Mouse (Mus musculus) heart, embryonic 12.5 days (tissue): ENCODE measurements around the gene Clec2h. TPM values are rescaled to one million over a fixed set of nuclear protein-coding genes. Genes with fewer than 3 reads are reported as not detected.
"Not testable (repeated sequence)": the region's sequence is repeated elsewhere in the genome, so short reads cannot be mapped to it uniquely, and the experiment has no call there.

Source experiments
- ATAC-seq: fragments of 200-750 bp; cut with Nextera tagmentation; 2 replicates; pipeline ENCODE4 v1.8.0; 2017; ENCODE audit warnings: moderate TSS enrichment, moderate library complexity; ENCODE audit not compliant: insufficient number of reproducible peaks, low FRiP score
- H3K27ac ChIP-seq: fragments of 300-500 bp; sonication (generic); 2 replicates; pipeline ENCODE4 v1.5.1; 2016; ENCODE audit warnings: mild to moderate bottlenecking, moderate library complexity; ENCODE audit not compliant: poor library complexity, severe bottlenecking
- H3K27me3 ChIP-seq: fragments of 300-500 bp; sonication (generic); replicated peaks from 2 replicates; pipeline ENCODE4 v1.6.1; 2016; ENCODE audit warnings: mild to moderate bottlenecking, moderate library complexity
- H3K36me3 ChIP-seq: fragments of 300-500 bp; sonication (generic); 2 replicates; pipeline ENCODE4 v1.6.1; 2016; ENCODE audit warnings: mild to moderate bottlenecking, moderate library complexity
- H3K4me1 ChIP-seq: fragments of 300-500 bp; sonication (generic); replicated peaks from 2 replicates; pipeline ENCODE4 v1.6.1; 2016; ENCODE audit warnings: mild to moderate bottlenecking
- H3K4me2 ChIP-seq: fragments of 300-500 bp; sonication (generic); 2 replicates; pipeline ENCODE4 v1.6.1; 2016; ENCODE audit warnings: mild to moderate bottlenecking, moderate library complexity
- H3K4me3 ChIP-seq: fragments of 300-500 bp; sonication (generic); 2 replicates; pipeline ENCODE4 v1.5.1; 2016; ENCODE audit warnings: mild to moderate bottlenecking
- H3K9ac ChIP-seq: fragments of 300-500 bp; sonication (generic); 2 replicates; pipeline ENCODE4 v1.6.1; 2016; ENCODE audit warnings: mild to moderate bottlenecking, moderate library complexity
- H3K9me3 ChIP-seq: fragments of 300-500 bp; sonication (generic); replicated peaks from 2 replicates; pipeline ENCODE4 v1.6.1; 2016; ENCODE audit warnings: mild to moderate bottlenecking, moderate library complexity
- WGBS: fragments of 180-500 bp; shearing (Covaris S2); methylation state at CpG from one replicate; pipeline ENCODE4 v1.1.7; 2016; 5-methylcytosine and 5-hydroxymethylcytosine counted together
- polyA plus RNA-seq: library from polyadenylated mRNA; unstranded; fragments of >200 nt; fragmentation: Nextera tagmentation; extraction: Ambion mirVana; gene quantifications from 2 replicates; pipeline ENCODE4 v1.2.1, GENCODE M21; 2016

Clec2h gene
- polyA plus RNA-seq: 0.18 TPM in 1 of 2 replicates, not detected in the other

DNA sequence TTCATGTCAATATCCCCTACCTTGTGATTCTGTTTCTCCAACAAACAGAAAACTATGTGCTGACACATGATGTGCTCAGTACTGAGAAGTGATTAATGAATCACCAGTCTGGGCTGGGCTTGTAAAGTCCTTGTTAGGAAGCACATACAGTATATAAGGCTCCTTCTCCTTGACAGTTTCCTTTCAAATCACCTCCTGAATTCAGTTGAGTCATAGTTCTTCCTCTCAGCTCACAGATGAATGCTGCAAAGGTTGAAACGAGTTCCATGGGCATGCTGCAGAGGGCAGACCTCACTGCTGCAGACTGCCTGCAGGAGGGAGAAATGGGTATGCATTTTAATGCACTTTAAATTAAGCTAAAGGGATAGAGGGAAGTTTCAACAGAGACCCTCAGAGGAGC, at the start of gene Clec2h:
TSS of gene Clec2h (plus strand) at position 180 of the 400 bp plus-strand sequence.
- H3K9me3 ChIP-seq: no peaks in the 10 kb centered on the region
- 12% methylated on average over 1 of the region's 1 CpGs for WGBS
- no peak for ATAC-seq

DNA sequence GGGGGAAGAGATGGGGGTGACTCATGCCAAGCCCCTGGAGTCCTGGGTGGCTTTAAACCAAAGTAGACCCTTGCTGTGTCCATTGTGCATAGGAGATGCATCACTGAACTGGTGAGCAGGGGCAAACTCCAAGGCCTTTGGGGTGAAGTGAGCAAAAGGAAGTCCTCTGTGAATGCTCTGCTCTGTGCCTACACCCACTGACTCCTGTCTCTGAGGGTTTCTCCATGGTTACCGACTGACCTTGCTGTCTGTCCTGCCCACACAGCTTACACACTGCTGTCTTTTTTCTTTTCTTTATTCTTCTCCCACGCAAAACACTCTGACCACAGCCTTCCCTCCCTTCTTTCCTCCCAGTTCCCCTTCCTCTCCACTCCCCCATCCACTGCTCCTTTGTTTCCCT, 39.5 kb upstream of the Clec2h start:
- H3K4me2 ChIP-seq: no peak overlapping the region
- H3K36me3 ChIP-seq: no peaks in the 10 kb centered on the region
- H3K9me3 ChIP-seq: no peaks in the 10 kb centered on the region
- no peak overlapping the region for H3K27ac ChIP-seq
- no peak for ATAC-seq
- 66% methylated on average over 2 of the region's 2 CpGs for WGBS
- no peak overlapping the region for H3K4me3 ChIP-seq
- no peaks in the 10 kb centered on the region for H3K4me1 ChIP-seq
- H3K9ac ChIP-seq: no peak overlapping the region
- H3K27me3 ChIP-seq: no peaks in the 10 kb centered on the region

More for the DNA sequence above, at the start of gene Clec2h:
- H3K4me3 ChIP-seq: no peak within 1 kb of the TSS
- H3K27me3 ChIP-seq: no peaks in the 10 kb centered on the region
- no peak within 1 kb of the TSS for H3K9ac ChIP-seq
- no peaks in the 10 kb centered on the region for H3K4me1 ChIP-seq
- no peak within 1 kb of the TSS for H3K27ac ChIP-seq
- H3K4me2 ChIP-seq: no peak within 1 kb of the TSS
- H3K36me3 ChIP-seq: no peaks in the 10 kb centered on the region

DNA sequence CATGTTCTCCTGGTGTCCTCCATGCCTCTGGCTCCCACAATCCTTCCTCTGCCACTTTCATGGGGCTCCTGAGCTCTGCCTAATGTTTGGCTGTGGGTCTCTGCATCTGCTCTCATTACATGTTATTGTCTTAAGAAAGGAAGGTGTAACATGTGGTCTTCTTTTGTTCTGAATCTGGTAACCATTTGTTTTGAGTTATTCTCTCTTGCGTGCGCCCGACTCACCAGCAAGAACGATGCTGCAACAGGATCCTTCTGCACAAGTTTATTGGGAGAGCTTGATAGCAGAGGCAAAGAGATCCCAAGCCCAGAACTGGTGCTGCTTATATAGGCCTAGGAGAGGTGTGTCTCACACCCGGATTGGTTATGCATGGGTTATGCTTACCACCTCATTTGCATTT, 38.8 kb upstream of the Clec2h start, which contains the start of gene Klrb1a:
TSS of gene Klrb1a (minus strand) at position 101 of the 400 bp plus-strand sequence.
- 94% methylated on average over 5 of the region's 5 CpGs for WGBS

DNA sequence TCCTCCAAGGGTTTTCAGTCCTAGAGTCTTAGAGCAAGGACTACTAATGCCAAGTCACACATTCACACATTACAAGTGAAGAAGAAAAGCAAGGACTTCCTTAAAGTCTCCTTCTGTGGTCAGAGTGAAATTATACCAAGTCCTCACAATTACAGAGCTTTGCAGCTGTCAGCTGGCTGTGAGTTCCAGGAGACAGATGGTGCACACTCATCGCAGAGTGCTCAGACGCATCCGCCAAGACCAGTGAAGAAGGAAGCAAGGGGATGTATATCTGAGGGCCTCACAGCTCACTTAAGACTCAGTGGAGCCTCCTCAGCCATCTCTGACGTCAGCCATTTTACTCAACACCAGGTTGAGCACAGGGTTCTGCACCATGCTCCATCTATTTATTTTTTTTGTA, 37.8 kb upstream of the Clec2h start:
- 76% methylated on average over 4 of the region's 4 CpGs for WGBS

More for the DNA sequence above, 38.8 kb upstream of the Clec2h start, which contains the start of gene Klrb1a:
- not testable (repeated sequence) for H3K36me3 ChIP-seq, H3K9me3 ChIP-seq, H3K27ac ChIP-seq, ATAC-seq, H3K4me2 ChIP-seq, H3K4me1 ChIP-seq, H3K27me3 ChIP-seq, H3K4me3 ChIP-seq, H3K9ac ChIP-seq

DNA sequence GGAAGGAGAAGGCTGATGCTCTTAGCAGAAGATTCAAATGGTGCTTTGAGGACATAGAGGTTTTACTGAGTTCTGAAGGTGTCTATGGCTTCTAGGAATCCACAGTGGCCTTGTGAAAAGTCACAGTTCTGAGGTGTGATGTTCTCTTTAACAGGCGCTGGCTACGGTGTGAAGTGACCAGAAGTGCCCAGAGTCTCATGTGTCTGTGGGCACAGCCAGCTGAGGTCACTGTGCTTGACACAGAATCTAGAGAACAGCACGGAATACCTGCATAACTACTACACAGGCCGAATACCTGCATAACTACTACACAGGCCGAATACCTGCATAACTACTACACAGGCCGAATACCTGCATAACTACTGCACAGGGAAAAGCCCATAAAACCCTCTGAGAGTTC, 36.9 kb upstream of the Clec2h start:
- H3K4me1 ChIP-seq, H3K9me3 ChIP-seq, ATAC-seq, H3K9ac ChIP-seq, H3K27ac ChIP-seq, H3K36me3 ChIP-seq, H3K4me3 ChIP-seq, H3K4me2 ChIP-seq, H3K27me3 ChIP-seq: not testable (repeated sequence)
- WGBS: 84% methylated on average over 6 of the region's 6 CpGs

More for the DNA sequence above, 37.8 kb upstream of the Clec2h start:
- H3K9me3 ChIP-seq: no peaks in the 10 kb centered on the region
- H3K27me3 ChIP-seq: no peaks in the 10 kb centered on the region
- H3K4me2 ChIP-seq: no peak overlapping the region
- no peak for ATAC-seq
- H3K4me3 ChIP-seq: no peak overlapping the region
- H3K4me1 ChIP-seq: no peaks in the 10 kb centered on the region
- H3K27ac ChIP-seq: no peak overlapping the region
- no peaks in the 10 kb centered on the region for H3K36me3 ChIP-seq
- H3K9ac ChIP-seq: no peak overlapping the region

DNA sequence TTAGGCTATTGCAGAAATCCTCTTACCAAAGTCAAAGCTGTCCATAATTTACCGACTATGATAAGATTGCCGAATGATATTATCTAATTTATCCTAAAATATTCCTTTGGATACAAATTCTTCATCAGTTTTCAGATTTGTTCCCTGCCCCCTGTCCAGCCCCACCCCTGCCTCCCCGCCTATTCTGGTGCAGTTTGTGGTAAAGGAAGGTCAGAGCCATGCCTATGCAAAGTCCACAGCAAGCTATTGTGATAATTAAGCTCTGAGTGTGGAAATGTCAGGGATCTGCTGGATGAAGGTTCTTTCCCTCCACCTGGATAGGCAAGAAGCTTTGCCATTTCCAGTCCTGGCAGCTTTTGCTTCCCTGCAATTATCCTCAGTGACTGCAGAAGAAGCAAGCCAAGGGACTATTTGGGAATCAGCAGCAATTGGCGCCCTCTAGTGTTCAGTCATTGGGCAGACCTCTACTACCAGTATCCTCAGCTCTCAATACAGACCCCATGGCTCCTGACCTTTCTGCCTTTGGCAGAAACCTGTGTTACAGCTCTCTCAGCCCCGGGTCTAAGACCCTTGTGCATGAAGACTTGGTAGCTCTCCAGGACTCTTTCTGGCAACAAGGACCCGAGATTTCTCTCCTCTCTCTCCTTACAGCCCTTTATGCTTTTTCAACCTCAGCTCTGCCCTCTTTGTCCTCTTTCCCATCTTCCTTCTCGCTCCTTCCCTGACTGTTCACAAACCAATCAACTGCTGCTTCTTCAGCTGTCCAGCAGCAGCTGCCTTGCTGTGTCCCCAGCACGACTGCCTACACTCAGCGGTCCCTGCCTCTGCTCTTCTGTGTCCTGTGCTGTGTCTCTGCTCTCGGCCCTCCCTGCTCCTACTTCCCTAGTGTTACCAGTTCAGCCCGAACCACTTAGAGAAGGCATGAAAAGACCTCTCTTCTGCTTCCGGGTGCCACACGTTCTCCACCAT, 32.1 kb upstream of the Clec2h start:
- ATAC-seq: peak; percentile 63; the same call in 1 of the 2 replicates
- H3K36me3 ChIP-seq, H3K4me1 ChIP-seq, H3K27ac ChIP-seq, H3K9me3 ChIP-seq, H3K4me2 ChIP-seq, H3K4me3 ChIP-seq, H3K9ac ChIP-seq, H3K27me3 ChIP-seq: not testable (repeated sequence)
- 47% methylated on average over 13 of the region's 13 CpGs for WGBS

DNA sequence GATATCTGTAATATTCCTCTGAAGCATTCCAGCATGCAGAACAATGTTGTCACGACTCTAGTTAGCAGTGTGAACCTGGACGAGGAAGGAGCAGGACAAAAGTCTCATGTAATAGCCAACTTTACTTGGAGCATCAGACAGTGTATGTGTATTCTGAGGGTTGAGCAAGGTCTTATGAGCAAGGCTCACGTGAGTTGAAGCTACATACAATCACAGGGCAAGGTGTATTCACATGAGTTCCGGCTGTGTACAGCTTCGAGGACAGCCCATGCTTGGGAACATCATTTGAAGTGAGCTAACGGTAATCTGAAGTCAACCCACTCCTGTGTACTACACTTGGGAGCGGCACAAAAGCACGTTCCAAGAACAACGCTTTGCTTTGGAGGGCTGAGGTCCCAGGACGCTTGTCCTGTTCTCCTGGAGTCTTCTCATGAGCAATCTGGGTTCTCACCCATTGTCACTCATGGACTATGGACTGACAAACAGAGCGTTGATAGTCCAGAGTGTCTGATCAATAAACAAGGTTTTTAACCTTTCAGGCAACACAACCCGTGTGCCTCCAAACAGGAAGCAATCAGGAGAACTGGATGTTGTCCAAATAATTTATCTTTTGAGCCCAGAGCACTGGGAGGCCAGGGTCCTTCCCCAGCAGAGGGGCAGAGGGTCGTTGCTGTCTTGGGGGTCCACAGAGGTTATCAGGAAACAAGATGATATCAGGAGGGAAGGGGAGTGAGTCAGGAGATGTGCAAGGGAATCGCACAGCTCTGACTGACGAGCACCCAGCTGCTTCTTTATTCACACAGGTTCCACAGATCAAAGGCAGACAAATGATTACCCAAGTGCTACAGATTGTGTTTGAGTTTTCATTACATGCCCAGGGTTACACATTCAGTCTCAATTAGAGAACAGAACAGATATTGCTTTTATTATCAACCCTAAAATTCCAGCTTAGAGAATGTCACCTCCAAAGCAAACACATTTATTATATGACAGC, 31.0 kb upstream of the Clec2h start:
- not testable (repeated sequence) for H3K4me3 ChIP-seq, ATAC-seq, H3K9me3 ChIP-seq, H3K9ac ChIP-seq, H3K27ac ChIP-seq, H3K4me1 ChIP-seq, H3K27me3 ChIP-seq, H3K36me3 ChIP-seq, H3K4me2 ChIP-seq
- WGBS: 63% methylated on average over 15 of the region's 15 CpGs

DNA sequence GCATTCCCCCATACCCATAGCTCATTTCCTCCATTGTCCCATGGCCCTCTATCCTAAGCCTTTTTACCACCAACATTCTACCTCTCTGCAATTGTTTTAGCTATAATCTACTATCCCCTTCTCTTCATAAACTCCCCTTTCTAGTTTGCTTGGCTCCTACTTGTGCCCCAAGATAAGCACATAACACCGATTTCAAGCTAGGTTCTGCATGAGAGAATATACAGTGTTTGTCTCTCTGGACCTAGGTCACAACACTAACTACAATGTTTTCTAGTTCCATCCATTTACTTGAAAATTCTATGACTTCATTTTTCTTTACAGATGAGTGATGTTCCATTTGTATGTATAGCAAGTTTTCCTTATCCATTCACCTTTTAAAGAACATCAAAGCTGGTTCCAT, 21.5 kb upstream of the Clec2h start:
- no peak overlapping the region for H3K4me2 ChIP-seq
- H3K9ac ChIP-seq: no peak overlapping the region
- no peak overlapping the region for H3K4me3 ChIP-seq
- H3K9me3 ChIP-seq: no peaks in the 10 kb centered on the region
- WGBS: 86% methylated on average over 1 of the region's 1 CpGs
- no peaks in the 10 kb centered on the region for H3K4me1 ChIP-seq
- no peaks in the 10 kb centered on the region for H3K27me3 ChIP-seq
- no peak for ATAC-seq
- H3K36me3 ChIP-seq: no peaks in the 10 kb centered on the region
- no peak overlapping the region for H3K27ac ChIP-seq

DNA sequence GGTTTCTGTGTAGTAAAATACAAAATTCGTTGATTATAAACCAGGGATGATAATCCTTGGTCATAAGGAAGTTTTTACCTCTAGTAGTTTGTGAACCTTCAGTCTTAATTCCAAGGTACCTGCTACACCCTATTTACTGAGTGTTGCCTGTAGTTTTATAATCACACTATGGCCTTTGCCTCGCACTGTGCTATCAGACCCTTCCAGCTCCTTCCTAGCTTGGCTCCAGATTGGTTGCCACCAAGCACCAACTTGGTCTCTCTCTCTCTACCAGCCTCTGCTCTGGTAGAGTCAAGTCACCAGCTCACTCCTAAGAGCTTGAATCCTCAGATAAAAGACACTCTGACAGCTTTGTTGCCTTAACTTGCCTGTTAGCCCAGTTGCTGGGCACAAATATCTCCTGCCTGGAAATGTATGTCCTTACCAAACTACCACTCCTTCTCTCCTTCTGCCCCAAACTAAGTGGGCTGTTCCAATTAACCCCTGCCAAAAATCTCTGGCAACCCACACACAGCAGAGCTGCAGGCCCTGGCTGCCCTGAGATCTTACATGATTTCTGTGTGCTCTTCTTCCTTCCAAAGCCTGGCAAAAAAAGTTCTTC, 21.0 kb upstream of the Clec2h start:
- Histone ChIP-seq H3K4me2 (no peak overlapping the region), H3K36me3 (no peaks in the 10 kb centered on the region), H3K9me3 (no peaks in the 10 kb centered on the region), H3K4me3 (no peak overlapping the region), H3K27ac (no peak overlapping the region), H3K4me1 (no peaks in the 10 kb centered on the region), H3K27me3 (no peaks in the 10 kb centered on the region), H3K9ac (no peak overlapping the region)
- no peak for ATAC-seq
- 64% methylated on average over 2 of the region's 2 CpGs for WGBS

DNA sequence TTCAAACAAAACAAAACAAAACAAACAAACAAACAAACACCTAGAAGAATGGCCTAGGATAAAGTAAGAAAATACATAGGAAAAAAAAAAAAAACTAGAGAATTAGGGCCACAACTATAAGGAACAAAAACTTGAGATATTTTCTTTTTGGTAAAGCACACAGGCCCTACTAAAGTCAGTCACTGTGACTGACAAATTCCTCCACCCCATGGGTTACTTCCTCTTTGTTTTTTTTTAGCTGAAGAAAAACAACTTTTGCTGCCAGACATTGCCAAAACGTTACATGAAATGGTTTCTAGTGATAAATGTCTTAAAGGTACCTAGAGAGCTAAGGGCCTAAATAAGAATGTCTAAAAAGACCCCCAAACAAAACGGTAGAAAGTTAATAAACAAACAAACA, 18.2 kb upstream of the Clec2h start:
- no peaks in the 10 kb centered on the region for H3K27me3 ChIP-seq
- H3K4me2 ChIP-seq: no peak overlapping the region
- no peaks in the 10 kb centered on the region for H3K9me3 ChIP-seq
- H3K27ac ChIP-seq: no peak overlapping the region
- H3K4me1 ChIP-seq: peaks cover 8% of the 10 kb centered on the region
- no peak for ATAC-seq
- H3K9ac ChIP-seq: no peak overlapping the region
- H3K4me3 ChIP-seq: no peak overlapping the region
- WGBS: 54% methylated on average over 2 of the region's 2 CpGs
- no peaks in the 10 kb centered on the region for H3K36me3 ChIP-seq
